Mouse (Mus musculus) embryonic facial prominence, embryonic 14.5 days (tissue): ENCODE data around the gene Cacna1h. TPM values are rescaled to one million over a fixed set of nuclear protein-coding genes. Genes with fewer than 3 reads are reported as not detected.

Experiments used
- ATAC-seq: fragments of 200-750 bp; cut with Nextera tagmentation; 2 replicates; pipeline ENCODE4 v1.8.0; 2017; ENCODE audit warnings: low read depth, moderate number of reproducible peaks, moderate TSS enrichment
- DNase-seq: peaks from one replicate; pipeline ENCODE4 v3.0.0-alpha.2; 2015; ENCODE audit warnings: low spot score
- H3K27ac ChIP-seq: fragments of 300-500 bp; sonication (generic); replicated peaks from 2 replicates; pipeline ENCODE4 v1.5.1; 2014; ENCODE audit warnings: low read depth, mild to moderate bottlenecking, low read length, moderate library complexity
- H3K27me3 ChIP-seq: fragments of 300-500 bp; sonication (generic); replicated peaks from 2 replicates; pipeline ENCODE4 v1.6.1; 2014; ENCODE audit warnings: low read length; ENCODE audit not compliant: control insufficient read depth, insufficient read depth
- H3K36me3 ChIP-seq: fragments of 300-500 bp; sonication (generic); 2 replicates; pipeline ENCODE4 v1.6.1; 2014; ENCODE audit warnings: low read length, mixed read lengths; ENCODE audit not compliant: control insufficient read depth, insufficient read depth
- H3K4me1 ChIP-seq: fragments of 300-500 bp; sonication (generic); 2 replicates; pipeline ENCODE4 v1.6.1; 2014; ENCODE audit warnings: antibody characterized with exemption, low read length; ENCODE audit not compliant: control insufficient read depth, insufficient read depth
- H3K4me2 ChIP-seq: fragments of 300-500 bp; sonication (generic); 2 replicates; pipeline ENCODE4 v1.6.1; 2014; ENCODE audit warnings: low read depth, mild to moderate bottlenecking, low read length, moderate library complexity, mixed read lengths
- H3K4me3 ChIP-seq: fragments of 300-500 bp; sonication (generic); 2 replicates; pipeline ENCODE4 v1.5.1; 2014; ENCODE audit warnings: low read depth, mild to moderate bottlenecking, low read length
- H3K9ac ChIP-seq: fragments of 300-500 bp; sonication (generic); 2 replicates; pipeline ENCODE4 v1.6.1; 2014; ENCODE audit warnings: low read depth, mild to moderate bottlenecking, low read length, moderate library complexity, mixed read lengths
- H3K9me3 ChIP-seq: fragments of 300-500 bp; sonication (generic); 2 replicates; pipeline ENCODE4 v1.6.1; 2016; ENCODE audit warnings: low read length; ENCODE audit not compliant: control insufficient read depth
- WGBS: fragments of 180-500 bp; shearing (Covaris S2); extraction: QIAGEN DNeasy Blood & Tissue Kit; methylation state at CpG from one replicate; pipeline ENCODE4 v1.1.7; 2014; 5-methylcytosine and 5-hydroxymethylcytosine counted together
- polyA plus RNA-seq: library from polyadenylated mRNA; unstranded; fragments of >200 nt; fragmentation: Nextera tagmentation; extraction: Ambion mirVana; gene quantifications from 2 replicates; pipeline ENCODE4 v1.2.1, GENCODE M21; 2014

Cacna1h gene
- polyA plus RNA-seq, result 4.9 and 5.2 TPM in 2 replicates

DNA sequence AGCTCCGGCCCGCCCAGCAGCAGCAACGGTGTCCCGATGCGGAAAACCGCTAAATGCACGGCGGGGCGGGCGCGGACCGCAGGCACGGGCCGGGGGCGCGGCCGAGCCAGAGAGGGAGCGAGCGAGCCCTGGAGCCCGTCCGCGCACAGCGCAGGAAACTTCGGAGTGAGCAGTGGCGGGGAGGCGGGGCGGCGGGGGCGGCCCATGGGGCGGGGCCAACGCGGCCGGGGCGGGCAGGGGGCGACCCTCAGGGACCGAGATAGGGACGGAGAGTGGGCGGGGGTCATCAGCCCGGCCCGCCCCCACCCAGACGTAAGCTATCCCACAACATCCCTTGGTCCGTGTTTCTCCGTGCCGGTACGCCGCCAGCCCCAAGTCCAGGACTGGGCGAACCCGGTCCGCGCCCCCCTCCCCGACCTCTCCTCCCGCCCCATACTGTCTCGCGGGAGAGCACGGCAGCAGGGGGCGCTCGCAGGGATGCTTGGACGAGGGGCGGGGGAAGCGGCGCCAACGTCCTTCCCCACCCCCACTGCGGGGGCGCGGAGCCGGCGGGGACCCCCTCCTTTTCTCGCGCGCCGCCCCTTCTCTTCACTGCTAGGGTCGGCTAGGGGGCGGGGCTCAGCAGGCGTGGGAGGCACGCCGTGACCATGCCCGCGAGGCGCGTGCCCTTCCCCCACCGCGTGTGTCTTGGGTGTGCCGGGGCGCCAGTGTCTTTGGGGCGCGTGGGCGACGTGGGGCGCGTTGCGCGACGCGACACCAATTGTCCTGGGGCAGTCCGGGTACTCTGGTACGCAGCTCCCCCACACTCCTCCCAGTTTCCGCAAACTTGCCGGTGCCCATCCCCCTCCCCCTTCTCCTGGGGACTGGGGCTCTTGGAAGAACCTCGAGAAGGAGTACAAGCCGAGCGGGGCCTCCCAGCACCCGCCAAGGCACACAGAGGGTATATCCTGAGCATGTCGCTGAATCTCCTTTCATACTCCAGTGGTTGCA, at the start of gene Cacna1h:
Gene Cacna1h (minus strand): TSS at position 167 of the 990 bp plus-strand sequence.
- Histone ChIP-seq H3K4me2 (peak within 1 kb of the TSS; percentile 97), H3K9ac (peak within 1 kb of the TSS; percentile 84), H3K4me3 (peak within 1 kb of the TSS; percentile 78), H3K27me3 (0 out of 2 replicates have a peak, but pooled peaks cover 9% of the 10 kb centered on the region), H3K36me3 (no peaks in the 10 kb centered on the region), H3K9me3 (no peaks in the 10 kb centered on the region), H3K27ac (peak within 1 kb of the TSS; percentile 84), H3K4me1 (peaks cover 46% of the 10 kb centered on the region)
- ATAC-seq (peak; percentile 89), DNase-seq (peak; percentile 89)
- WGBS, result 2% methylated on average over 16 of the region's 103 CpGs

DNA sequence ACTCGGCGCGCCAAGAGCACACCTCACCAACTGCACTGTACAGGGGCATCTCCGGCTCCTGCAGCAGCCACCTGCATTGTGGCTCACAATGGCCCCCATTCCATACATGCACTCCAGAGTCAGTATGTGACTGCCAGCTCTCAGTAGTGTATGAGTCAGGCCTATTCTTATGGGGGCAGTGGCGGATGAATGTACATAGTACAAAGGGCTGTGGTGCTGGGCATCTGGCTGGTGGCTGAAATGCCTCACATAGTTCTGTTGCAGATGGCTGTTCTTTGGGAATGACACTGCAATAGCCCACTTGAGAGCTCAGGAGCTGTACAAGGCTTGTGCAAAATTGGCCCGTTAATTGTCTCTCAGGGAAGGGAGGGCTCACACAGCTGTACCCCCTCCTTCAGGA, 48.5 kb upstream of the Cacna1h start:
- H3K4me3 ChIP-seq, result no peak overlapping the region
- no peaks in the 10 kb centered on the region for H3K9me3 ChIP-seq
- WGBS, result 85% methylated on average over 6 of the region's 6 CpGs
- no peak overlapping the region for H3K27ac ChIP-seq
- no peaks in the 10 kb centered on the region for H3K36me3 ChIP-seq
- H3K4me2 ChIP-seq, result no peak overlapping the region
- no peaks in the 10 kb centered on the region for H3K27me3 ChIP-seq
- ATAC-seq (no peak), DNase-seq (no peak)
- no peak overlapping the region for H3K9ac ChIP-seq
- H3K4me1 ChIP-seq, result no peaks in the 10 kb centered on the region

DNA sequence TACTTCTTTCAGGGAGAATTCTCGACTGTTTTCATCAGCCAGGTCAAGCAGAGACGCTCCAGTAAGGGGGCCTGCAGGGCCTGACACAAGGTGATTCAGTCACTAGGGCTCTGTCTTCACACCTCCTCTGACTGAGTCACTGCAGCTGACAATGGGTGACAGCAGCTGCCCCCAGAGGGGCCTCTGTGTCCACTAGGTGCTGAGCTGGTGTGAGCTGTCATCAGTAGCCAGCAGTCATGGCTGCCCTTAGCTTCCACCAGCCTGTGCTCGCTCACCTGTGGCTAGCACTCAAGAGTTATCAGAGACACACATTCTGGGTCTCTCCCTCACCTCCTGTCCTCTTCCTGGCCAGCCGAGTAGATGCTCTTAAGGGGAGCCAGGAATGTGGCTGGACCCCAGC, 47.2 kb upstream of the Cacna1h start:
- Histone ChIP-seq H3K27ac (no peak overlapping the region), H3K27me3 (no peaks in the 10 kb centered on the region), H3K4me2 (no peak overlapping the region), H3K4me1 (no peaks in the 10 kb centered on the region), H3K4me3 (no peak overlapping the region), H3K9ac (no peak overlapping the region), H3K36me3 (no peaks in the 10 kb centered on the region), H3K9me3 (no peaks in the 10 kb centered on the region)
- DNase-seq (no peak), ATAC-seq (no peak)
- 69% methylated on average over 4 of the region's 4 CpGs for WGBS

DNA sequence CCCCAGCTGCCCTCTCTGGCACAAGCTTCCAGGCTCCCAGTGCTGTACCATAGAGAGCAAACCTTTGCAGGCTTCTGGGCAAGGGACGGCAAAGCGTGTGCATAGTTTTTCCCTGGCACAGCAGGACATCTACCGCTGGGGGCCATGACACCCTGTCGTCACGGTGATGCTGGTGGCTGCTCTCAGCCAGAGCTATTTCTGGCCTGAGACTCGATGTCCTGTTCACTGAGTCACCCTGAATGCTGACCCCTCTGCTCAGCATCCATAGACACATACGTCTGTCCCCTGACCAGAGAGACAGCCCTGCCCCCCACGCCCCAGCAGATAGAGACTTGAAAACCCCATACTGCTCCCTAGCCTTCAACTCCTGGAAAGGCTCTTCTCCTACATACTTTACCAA, 46.6 kb upstream of the Cacna1h start:
- H3K36me3 ChIP-seq, result no peaks in the 10 kb centered on the region
- H3K9ac ChIP-seq, result no peak overlapping the region
- no peak overlapping the region for H3K4me3 ChIP-seq
- no peak overlapping the region for H3K4me2 ChIP-seq
- H3K4me1 ChIP-seq, result no peaks in the 10 kb centered on the region
- ATAC-seq, result no peak
- H3K27ac ChIP-seq, result no peak overlapping the region
- no peaks in the 10 kb centered on the region for H3K27me3 ChIP-seq
- DNase-seq, result no peak
- no peaks in the 10 kb centered on the region for H3K9me3 ChIP-seq
- WGBS, result 53% methylated on average over 8 of the region's 8 CpGs

DNA sequence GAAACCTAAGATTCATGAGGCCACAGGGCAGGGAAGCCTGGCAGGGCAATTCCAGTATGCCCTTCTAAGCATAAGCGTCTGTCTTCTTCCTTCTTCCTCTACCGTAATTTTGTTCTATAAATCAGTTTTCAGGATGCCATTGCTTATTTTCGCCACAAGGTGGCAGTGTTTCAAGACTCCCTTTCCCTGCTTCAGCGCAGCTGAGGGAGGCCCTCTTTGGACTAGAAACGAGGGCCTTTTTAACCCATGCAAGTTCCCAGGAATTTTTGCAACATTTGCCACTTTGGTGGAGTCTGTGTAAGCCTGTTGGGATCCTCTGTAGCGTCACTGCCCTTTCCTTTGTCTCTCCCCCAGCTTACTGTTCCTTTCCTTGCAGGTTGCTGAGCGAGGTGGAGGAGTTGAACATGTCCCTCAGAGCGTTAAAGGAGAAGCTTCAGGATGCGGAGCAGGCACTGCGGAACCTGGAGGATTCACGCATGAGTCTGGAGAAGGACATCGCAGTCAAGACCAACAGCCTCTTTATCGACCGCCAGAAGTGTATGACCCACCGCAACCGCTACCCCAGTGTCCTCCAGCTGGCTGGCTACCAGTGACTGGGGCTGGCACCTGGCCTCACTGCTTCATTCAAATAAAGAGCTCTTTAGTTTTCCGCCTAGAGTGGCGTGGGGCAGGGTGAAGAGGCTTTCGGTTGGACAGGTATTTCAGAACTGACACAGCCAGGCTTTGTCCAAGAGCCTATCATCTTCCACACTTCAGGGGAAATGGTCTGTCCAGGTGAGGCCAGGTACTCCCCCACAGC, 42.6 kb upstream of the Cacna1h start:
- no peaks in the 10 kb centered on the region for H3K9me3 ChIP-seq
- H3K27ac ChIP-seq, result no peak overlapping the region
- ATAC-seq (peak; percentile 48; the same call in 1 of the 2 replicates), DNase-seq (peak; percentile 68)
- H3K4me2 ChIP-seq, result no peak overlapping the region
- no peak overlapping the region for H3K9ac ChIP-seq
- H3K4me1 ChIP-seq, result 0 out of 2 replicates have a peak, but pooled peaks cover 4% of the 10 kb centered on the region
- H3K4me3 ChIP-seq, result no peak overlapping the region
- H3K36me3 ChIP-seq, result no peaks in the 10 kb centered on the region
- peaks cover 7% of the 10 kb centered on the region; the same call in 1 of the 2 replicates for H3K27me3 ChIP-seq
- 36% methylated on average over 19 of the region's 19 CpGs for WGBS

DNA sequence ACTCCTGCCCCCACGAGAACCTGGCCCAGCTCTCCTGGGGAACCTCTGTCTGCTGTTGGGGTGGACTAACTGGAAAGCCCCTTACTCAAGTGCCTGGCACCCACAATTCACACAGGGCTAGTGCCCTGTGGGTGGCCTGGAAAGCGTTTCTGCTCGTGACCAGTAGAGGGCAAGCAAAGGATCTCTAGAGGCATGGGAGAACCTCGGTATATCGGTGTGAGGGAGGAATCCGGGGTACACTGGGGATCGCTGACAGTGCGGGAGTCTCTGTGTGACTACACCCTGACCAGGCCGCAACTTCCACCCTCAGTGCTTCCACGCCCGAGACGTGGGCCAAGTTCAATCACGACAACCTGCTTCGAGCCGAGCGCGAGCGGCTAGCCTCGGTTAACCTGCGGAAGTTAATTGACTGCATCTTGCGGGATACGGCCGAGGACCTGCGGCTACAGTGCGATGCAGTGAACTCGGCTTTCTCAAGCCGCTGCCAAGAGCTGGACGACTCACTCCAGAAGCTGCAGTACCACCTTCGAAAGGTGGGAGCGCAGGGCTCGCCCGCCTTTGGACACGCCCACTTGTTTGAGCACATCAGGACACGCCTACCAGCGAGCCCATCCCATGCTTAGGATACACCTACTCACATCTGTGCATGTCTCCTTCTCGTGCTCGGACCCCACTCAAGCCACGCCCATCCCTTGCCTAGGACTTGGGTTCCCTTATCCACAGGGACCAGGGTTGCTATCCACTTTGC, 40.9 kb upstream of the Cacna1h start:
- peak; percentile 82 for DNase-seq
- peak; percentile 69 for ATAC-seq
- H3K4me1 ChIP-seq, result 0 out of 2 replicates have a peak, but pooled peaks cover 4% of the 10 kb centered on the region
- WGBS, result under 1% methylated on average over 35 of the region's 38 CpGs
- peak overlapping the region; percentile 87 for H3K4me2 ChIP-seq
- peak overlapping the region; percentile 51 for H3K9ac ChIP-seq
- H3K27me3 ChIP-seq, result peaks cover 7% of the 10 kb centered on the region; the same call in 1 of the 2 replicates
- H3K9me3 ChIP-seq, result no peaks in the 10 kb centered on the region
- H3K27ac ChIP-seq, result no peak overlapping the region
- no peaks in the 10 kb centered on the region for H3K36me3 ChIP-seq
- H3K4me3 ChIP-seq, result peak overlapping the region; percentile 39

DNA sequence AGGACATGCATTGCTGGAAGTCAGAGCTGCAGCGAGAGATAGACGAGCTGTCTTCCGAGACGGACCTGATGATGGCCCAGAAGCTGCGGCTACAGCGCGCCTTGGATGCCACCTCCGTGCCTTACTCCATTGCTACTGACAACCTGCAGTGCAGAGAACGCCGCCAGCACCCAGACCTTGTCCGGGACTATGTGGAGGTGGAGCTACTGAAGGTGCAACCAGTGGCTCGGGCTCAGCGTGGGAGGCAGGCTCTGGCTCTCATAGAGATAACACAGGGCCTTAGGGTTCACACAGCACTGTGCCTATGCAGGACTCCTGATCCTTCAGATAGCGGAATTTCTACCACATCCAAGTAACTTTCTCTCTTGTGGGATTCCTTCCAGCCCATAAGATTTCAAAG, 38.5 kb upstream of the Cacna1h start:
- Histone ChIP-seq H3K27ac (no peak overlapping the region), H3K9me3 (no peaks in the 10 kb centered on the region), H3K36me3 (no peaks in the 10 kb centered on the region), H3K4me1 (0 out of 2 replicates have a peak, but pooled peaks cover 4% of the 10 kb centered on the region), H3K4me3 (no peak overlapping the region), H3K27me3 (peaks cover 7% of the 10 kb centered on the region; the same call in 1 of the 2 replicates), H3K9ac (no peak overlapping the region), H3K4me2 (no peak overlapping the region)
- 52% methylated on average over 14 of the region's 14 CpGs for WGBS
- no peak for ATAC-seq
- DNase-seq, result no peak

DNA sequence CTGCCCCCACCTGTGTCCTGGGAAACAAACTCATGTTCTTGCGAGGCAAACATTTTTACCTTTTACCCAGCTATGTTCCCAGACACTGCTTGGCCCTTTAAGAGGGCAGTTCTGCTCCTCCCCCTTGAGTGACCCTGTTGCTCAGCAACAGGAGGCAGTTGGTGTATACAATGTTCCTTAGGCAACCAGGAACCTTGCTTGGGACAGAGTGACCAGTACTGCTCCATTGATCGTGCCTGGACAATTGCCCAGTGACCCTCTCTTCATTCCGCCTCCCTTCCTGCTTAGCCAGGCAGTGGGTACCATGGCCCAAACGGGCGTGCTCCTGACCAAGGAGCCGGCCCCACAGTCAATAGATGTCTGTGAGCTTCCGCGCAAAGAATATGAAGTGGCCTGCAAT, 37.8 kb upstream of the Cacna1h start:
- ATAC-seq (no peak), DNase-seq (no peak)
- H3K4me2 ChIP-seq, result no peak overlapping the region
- no peaks in the 10 kb centered on the region for H3K9me3 ChIP-seq
- H3K36me3 ChIP-seq, result no peaks in the 10 kb centered on the region
- 0 out of 2 replicates have a peak, but pooled peaks cover 4% of the 10 kb centered on the region for H3K4me1 ChIP-seq
- H3K27me3 ChIP-seq, result peaks cover 7% of the 10 kb centered on the region; the same call in 1 of the 2 replicates
- no peak overlapping the region for H3K27ac ChIP-seq
- no peak overlapping the region for H3K9ac ChIP-seq
- no peak overlapping the region for H3K4me3 ChIP-seq
- WGBS, result 61% methylated on average over 8 of the region's 8 CpGs
